Mouse (Mus musculus) heart, embryonic 13.5 days (tissue): ENCODE data around the gene Fgb. TPM values are rescaled to one million over a fixed set of nuclear protein-coding genes. Genes with fewer than 3 reads are reported as not detected.

Experiments
- ATAC-seq: fragments of 200-750 bp; cut with Nextera tagmentation; 2 replicates; pipeline ENCODE4 v1.8.0; 2017; ENCODE audit warnings: moderate TSS enrichment; ENCODE audit not compliant: insufficient number of reproducible peaks, low FRiP score, low TSS enrichment; ENCODE audit errors: extremely low read depth
- H3K27ac ChIP-seq: fragments of 300-500 bp; sonication (generic); replicated peaks from 2 replicates; pipeline ENCODE4 v1.5.1; 2015; ENCODE audit warnings: moderate library complexity, mild to moderate bottlenecking, inconsistent platforms
- H3K27me3 ChIP-seq: fragments of 300-500 bp; sonication (generic); replicated peaks from 2 replicates; pipeline ENCODE4 v1.6.1; 2015; ENCODE audit warnings: mild to moderate bottlenecking, inconsistent platforms
- H3K36me3 ChIP-seq: fragments of 300-500 bp; sonication (generic); 2 replicates; pipeline ENCODE4 v1.6.1; 2015; ENCODE audit warnings: mild to moderate bottlenecking, inconsistent platforms
- H3K4me1 ChIP-seq: fragments of 300-500 bp; sonication (generic); 2 replicates; pipeline ENCODE4 v1.6.1; 2015; ENCODE audit warnings: inconsistent platforms
- H3K4me2 ChIP-seq: fragments of 300-500 bp; sonication (generic); 2 replicates; pipeline ENCODE4 v1.6.1; 2015; ENCODE audit warnings: inconsistent platforms, mild to moderate bottlenecking, moderate library complexity
- H3K4me3 ChIP-seq: fragments of 300-500 bp; sonication (generic); 2 replicates; pipeline ENCODE4 v1.5.1; 2015; ENCODE audit warnings: moderate library complexity, mild to moderate bottlenecking, inconsistent platforms
- H3K9ac ChIP-seq: fragments of 300-500 bp; sonication (generic); 2 replicates; pipeline ENCODE4 v1.6.1; 2015; ENCODE audit warnings: inconsistent platforms, mild to moderate bottlenecking, moderate library complexity
- H3K9me3 ChIP-seq: fragments of 300-500 bp; sonication (generic); 2 replicates; pipeline ENCODE4 v1.6.1; 2016; ENCODE audit warnings: inconsistent platforms
- WGBS: fragments of 180-500 bp; shearing (Covaris S2); methylation state at CpG from one replicate; pipeline ENCODE4 v1.1.7; 2015; ENCODE audit warnings: mixed read lengths; 5-methylcytosine and 5-hydroxymethylcytosine counted together
- polyA plus RNA-seq: library from polyadenylated mRNA; unstranded; fragments of >200 nt; fragmentation: Nextera tagmentation; extraction: Ambion mirVana; gene quantifications from 2 replicates; pipeline ENCODE4 v1.2.1, GENCODE M21; 2015

The Fgb gene
- polyA plus RNA-seq, 1 experiment from 2014 or later: 0.82 TPM

DNA sequence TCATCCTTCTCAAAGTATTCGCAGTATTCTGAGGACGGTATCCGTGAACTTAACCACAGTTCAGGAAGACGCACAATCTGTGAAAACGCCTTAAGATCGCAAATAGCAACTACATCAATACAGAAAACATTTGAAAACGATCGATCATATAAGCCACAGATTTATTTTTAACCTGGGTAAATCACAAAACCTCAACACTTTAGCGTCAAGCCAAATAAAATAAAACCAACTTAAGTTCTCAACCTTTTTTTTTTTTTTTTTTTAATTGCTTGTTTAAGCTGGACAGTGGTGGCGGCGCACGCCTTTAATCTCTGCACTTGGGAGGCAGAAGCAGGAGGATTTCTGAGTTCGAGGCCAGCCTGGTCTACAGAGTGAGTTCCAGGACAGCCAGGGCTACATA lies 5.1 kb upstream of the Fgb start:
- H3K9me3 ChIP-seq: no peaks in the 10 kb centered on the region
- no peaks in the 10 kb centered on the region for H3K27me3 ChIP-seq
- peaks cover 9% of the 10 kb centered on the region for H3K4me1 ChIP-seq
- no peak overlapping the region; the same call in 1 of the 2 replicates for H3K9ac ChIP-seq
- H3K27ac ChIP-seq: no peak overlapping the region
- H3K4me2 ChIP-seq: peak overlapping the region; percentile 91
- peaks cover 29% of the 10 kb centered on the region for H3K36me3 ChIP-seq
- no peak for ATAC-seq
- 29% methylated on average over 13 of the region's 13 CpGs for WGBS
- peak overlapping the region; percentile 66 for H3K4me3 ChIP-seq

DNA sequence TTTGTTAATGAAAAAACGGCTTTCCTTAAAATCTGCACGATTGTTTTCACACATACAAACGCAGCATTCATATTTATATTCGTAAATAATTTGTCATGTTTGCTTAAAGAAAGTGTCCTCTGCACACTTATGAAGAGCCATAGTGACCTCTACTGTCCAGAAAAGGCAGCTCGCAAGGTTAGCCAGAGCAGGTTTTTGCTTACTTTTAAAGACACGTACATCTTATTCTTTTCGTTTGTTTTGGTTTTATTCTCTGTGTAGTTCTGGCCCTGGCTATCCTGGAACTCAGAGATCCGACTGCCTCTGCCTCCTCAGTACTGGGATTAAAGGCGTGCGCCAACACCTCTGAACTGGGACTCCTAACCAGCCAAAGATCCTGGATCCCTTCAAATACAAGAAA lies 4.1 kb upstream of the Fgb start:
- H3K4me1 ChIP-seq: peaks cover 9% of the 10 kb centered on the region
- no peak overlapping the region for H3K27ac ChIP-seq
- no peaks in the 10 kb centered on the region for H3K27me3 ChIP-seq
- H3K9me3 ChIP-seq: no peaks in the 10 kb centered on the region
- no peak overlapping the region; the same call in 1 of the 2 replicates for H3K4me3 ChIP-seq
- ATAC-seq: no peak
- H3K9ac ChIP-seq: no peak overlapping the region
- 21% methylated on average over 10 of the region's 10 CpGs for WGBS
- H3K4me2 ChIP-seq: peak overlapping the region; percentile 39
- H3K36me3 ChIP-seq: peaks cover 19% of the 10 kb centered on the region

DNA sequence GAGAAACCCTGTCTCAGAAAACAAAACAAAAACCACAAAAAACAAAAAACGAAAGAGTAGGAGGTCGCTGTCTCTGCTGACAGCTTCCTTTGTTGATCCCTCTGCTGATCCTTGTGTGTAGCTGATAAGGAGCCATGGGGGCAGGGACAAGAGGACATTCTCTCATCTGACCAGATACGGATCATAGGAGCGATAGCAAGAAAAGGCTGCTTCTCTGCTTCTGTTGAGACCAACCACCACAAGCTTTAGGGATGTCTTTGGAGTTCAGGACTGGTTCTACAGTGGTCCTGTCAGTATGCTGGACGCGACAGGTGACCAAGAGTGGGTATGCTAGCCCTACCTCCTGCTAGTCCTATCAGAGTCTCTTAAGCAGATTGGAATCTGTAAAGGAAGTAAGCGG lies 3.5 kb upstream of the Fgb start:
- no peak overlapping the region for H3K4me2 ChIP-seq
- H3K36me3 ChIP-seq: peaks cover 14% of the 10 kb centered on the region
- no peaks in the 10 kb centered on the region for H3K27me3 ChIP-seq
- 75% methylated on average over 7 of the region's 7 CpGs for WGBS
- no peaks in the 10 kb centered on the region for H3K9me3 ChIP-seq
- H3K9ac ChIP-seq: no peak overlapping the region
- H3K27ac ChIP-seq: no peak overlapping the region
- ATAC-seq: no peak
- H3K4me3 ChIP-seq: no peak overlapping the region
- H3K4me1 ChIP-seq: peaks cover 9% of the 10 kb centered on the region

DNA sequence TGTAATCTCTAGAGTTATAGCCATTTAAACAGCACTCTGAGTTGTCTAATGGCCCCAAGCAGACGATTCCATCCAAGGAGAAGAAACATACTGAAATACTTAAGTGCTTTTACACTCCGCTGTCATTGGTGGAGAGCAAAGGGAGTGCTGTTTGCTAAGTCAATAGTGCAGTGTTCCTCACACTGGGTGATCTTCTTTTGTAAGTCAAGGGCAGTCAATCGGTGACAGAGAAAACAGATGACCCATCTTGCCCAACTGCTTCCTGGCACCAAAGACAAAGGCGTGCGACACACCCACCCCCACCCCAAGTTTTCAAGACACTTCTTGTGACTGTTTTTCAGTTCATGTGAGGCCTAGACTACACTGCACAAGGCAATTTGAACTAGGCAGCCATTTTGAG lies 2.4 kb upstream of the Fgb start:
- 82% methylated on average over 5 of the region's 5 CpGs for WGBS
- no peaks in the 10 kb centered on the region for H3K27me3 ChIP-seq
- H3K4me1 ChIP-seq: peaks cover 9% of the 10 kb centered on the region
- ATAC-seq: no peak
- H3K9ac ChIP-seq: no peak overlapping the region
- no peak overlapping the region for H3K4me3 ChIP-seq
- H3K9me3 ChIP-seq: no peaks in the 10 kb centered on the region
- no peak overlapping the region for H3K4me2 ChIP-seq
- H3K36me3 ChIP-seq: peaks cover 5% of the 10 kb centered on the region
- no peak overlapping the region for H3K27ac ChIP-seq

DNA sequence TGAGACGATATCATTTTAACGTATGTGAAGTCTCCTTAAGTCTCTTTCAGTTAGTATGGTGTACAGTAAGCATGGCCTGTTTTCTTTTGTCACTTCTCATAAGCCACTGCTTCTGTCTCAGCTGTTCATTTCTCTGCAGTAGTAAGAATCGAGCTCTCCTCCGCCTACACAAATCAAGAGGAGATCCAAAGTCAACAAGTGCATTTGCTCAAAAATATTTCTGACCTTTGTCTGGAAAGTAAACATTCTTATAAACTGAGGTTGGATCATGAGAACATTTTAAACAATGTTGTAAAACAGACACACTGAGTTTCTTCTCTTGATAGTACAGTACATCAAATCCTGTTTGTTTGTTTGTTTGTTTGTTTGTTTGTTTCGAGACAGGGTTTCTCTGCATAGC lies 998 bp upstream of the Fgb start:
- no peak for ATAC-seq
- Histone ChIP-seq H3K9me3 (no peaks in the 10 kb centered on the region), H3K4me1 (no peaks in the 10 kb centered on the region), H3K9ac (no peak overlapping the region), H3K27me3 (no peaks in the 10 kb centered on the region), H3K27ac (no peak overlapping the region), H3K4me2 (no peak overlapping the region), H3K4me3 (no peak overlapping the region), H3K36me3 (no peaks in the 10 kb centered on the region)
- WGBS: 57% methylated on average over 5 of the region's 5 CpGs

DNA sequence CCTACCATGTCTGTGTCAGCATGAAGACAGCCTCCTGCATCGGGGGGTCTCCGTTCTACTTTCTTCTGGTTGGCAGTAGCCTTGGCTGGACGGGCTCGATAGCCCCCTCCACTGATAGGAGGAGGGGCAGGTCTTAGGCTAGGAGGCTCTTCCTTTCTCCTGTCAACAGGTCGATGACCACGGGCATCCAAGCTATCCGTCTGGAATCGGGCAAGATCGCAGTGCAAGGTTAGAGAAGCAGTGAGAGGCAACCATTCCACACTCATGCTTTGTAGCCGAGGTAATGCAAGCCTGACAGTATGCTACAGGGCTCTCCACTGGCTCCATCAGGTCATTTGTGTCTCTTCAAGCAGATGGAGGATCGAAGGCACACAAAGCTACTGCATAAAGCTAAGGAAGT lies 3.0 kb downstream of the Fgb start:
- Histone ChIP-seq H3K4me1 (no peaks in the 10 kb centered on the region), H3K9me3 (no peaks in the 10 kb centered on the region), H3K4me3 (no peak overlapping the region), H3K36me3 (no peaks in the 10 kb centered on the region), H3K4me2 (no peak overlapping the region), H3K27ac (no peak overlapping the region), H3K27me3 (no peaks in the 10 kb centered on the region), H3K9ac (no peak overlapping the region)
- no peak for ATAC-seq
- WGBS: 67% methylated on average over 11 of the region's 11 CpGs

DNA sequence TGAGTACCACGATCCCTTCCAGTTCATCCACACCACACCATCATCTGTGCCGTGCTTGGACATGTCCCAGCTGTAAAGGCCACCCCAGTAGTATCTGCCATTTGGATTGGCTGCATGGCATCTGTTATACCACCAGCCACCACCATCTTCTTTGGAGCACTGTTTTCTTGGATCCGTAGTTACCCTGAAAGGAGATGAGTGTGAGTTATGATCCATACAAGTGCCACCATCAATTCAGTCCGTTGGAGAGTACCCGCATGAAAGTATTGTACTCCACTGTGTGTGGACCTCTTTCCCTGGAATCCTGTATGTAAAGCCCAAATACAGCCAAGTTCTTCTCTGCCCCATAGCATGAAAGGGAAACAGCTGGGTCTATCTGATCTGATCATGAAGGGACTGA lies 7.2 kb downstream of the Fgb start:
- Histone ChIP-seq H3K4me2 (no peak overlapping the region), H3K27ac (no peak overlapping the region), H3K36me3 (no peaks in the 10 kb centered on the region), H3K27me3 (no peaks in the 10 kb centered on the region), H3K9me3 (no peaks in the 10 kb centered on the region), H3K4me3 (no peak overlapping the region), H3K4me1 (no peaks in the 10 kb centered on the region), H3K9ac (no peak overlapping the region)
- no peak for ATAC-seq
- WGBS: 78% methylated on average over 5 of the region's 5 CpGs

DNA sequence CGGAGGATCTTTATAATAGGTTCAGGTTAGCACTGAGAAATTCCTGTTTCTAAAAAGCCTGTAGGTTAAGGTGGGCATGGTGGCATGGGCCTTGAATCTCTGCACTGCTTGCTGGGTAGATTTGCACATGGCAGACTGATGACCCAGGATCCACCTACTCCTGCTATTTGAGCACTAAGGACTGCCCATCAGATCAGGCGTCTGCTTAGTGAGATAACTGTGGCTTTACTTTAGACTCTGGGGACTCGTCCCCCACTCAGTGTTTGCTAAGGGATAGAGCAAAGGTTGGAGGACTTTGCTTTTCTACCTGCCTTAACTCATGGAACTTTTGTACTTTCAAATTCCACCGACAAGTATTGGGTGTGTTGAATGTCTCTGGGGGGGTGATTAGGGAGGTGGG lies 10.0 kb downstream of the Fgb start:
- Histone ChIP-seq H3K27ac (no peak overlapping the region), H3K4me2 (no peak overlapping the region), H3K9me3 (no peaks in the 10 kb centered on the region), H3K27me3 (no peaks in the 10 kb centered on the region), H3K4me3 (no peak overlapping the region), H3K4me1 (no peaks in the 10 kb centered on the region), H3K9ac (no peak overlapping the region), H3K36me3 (no peaks in the 10 kb centered on the region)
- ATAC-seq: no peak
- 47% methylated on average over 4 of the region's 4 CpGs for WGBS

DNA sequence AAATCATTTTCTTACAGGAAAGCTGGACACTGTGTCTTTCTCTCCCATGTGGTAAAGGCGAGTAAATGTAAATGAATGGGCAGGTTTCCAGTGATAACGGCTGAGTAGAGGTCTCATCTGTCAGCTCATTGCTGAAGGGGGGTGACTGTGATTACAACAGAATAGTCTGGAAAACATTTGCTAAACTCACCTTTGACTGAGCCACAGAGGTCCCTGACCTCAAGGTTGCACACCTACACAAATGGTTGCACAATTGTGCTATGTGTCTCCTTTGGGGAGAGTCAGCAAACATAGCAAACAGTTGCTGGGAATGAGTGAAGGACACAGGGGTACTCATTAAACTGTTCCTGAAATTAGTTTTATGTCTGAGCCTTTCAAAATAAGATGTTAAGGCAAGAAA lies 10.8 kb downstream of the Fgb start:
- no peak overlapping the region for H3K9ac ChIP-seq
- H3K4me2 ChIP-seq: no peak overlapping the region
- 62% methylated on average over 2 of the region's 2 CpGs for WGBS
- H3K27ac ChIP-seq: no peak overlapping the region
- H3K27me3 ChIP-seq: no peaks in the 10 kb centered on the region
- H3K9me3 ChIP-seq: no peaks in the 10 kb centered on the region
- no peak overlapping the region for H3K4me3 ChIP-seq
- H3K4me1 ChIP-seq: no peaks in the 10 kb centered on the region
- H3K36me3 ChIP-seq: no peaks in the 10 kb centered on the region
- ATAC-seq: no peak

DNA sequence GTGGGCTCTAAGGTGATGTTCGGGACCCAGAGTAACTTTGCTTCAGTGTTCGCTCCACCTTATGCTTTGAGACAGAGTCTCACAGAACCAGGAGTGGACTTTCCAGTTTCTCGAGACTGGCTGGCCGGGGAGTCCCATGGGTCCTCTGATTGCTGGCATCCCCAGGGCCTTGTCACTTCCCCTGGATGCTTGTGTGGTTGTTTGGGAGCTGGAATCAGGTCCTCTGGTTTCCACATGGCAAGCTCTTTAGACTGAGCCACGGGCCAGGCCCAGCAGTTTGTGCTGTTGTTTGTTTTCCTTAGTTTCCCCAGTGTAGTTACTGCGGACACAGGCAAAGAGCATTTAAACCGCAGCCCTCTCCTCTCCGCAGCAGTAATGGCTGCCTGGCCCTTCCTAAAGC lies 15.9 kb downstream of the Fgb start:
- H3K4me2 ChIP-seq: no peak overlapping the region
- H3K9me3 ChIP-seq: no peaks in the 10 kb centered on the region
- no peak overlapping the region for H3K9ac ChIP-seq
- H3K4me1 ChIP-seq: no peaks in the 10 kb centered on the region
- H3K4me3 ChIP-seq: no peak overlapping the region
- 73% methylated on average over 8 of the region's 8 CpGs for WGBS
- H3K27ac ChIP-seq: no peak overlapping the region
- H3K27me3 ChIP-seq: peaks cover 5% of the 10 kb centered on the region; the same call in 1 of the 2 replicates
- no peaks in the 10 kb centered on the region for H3K36me3 ChIP-seq
- no peak for ATAC-seq

DNA sequence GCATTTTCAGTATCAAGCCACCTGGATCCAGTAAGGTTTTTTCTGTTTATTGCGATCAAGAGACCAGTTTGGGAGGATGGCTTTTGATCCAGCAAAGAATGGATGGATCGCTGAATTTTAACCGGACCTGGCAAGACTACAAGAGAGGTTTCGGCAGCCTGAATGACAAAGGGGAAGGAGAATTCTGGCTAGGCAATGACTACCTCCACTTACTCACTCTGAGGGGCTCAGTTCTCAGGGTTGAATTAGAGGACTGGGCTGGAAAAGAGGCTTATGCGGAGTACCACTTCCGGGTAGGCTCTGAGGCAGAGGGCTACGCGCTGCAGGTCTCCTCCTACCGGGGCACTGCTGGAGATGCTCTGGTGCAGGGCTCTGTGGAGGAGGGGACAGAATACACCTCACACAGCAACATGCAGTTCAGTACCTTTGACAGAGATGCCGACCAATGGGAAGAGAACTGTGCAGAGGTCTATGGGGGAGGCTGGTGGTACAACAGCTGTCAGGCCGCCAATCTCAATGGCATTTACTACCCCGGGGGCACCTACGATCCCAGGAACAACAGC lies 16.8 kb downstream of the Fgb start:
- Histone ChIP-seq H3K9me3 (no peaks in the 10 kb centered on the region), H3K36me3 (no peaks in the 10 kb centered on the region), H3K4me1 (no peaks in the 10 kb centered on the region), H3K4me2 (peak overlapping the region; percentile 31; the same call in 1 of the 2 replicates), H3K9ac (no peak overlapping the region), H3K4me3 (no peak overlapping the region), H3K27me3 (peaks cover 5% of the 10 kb centered on the region; the same call in 1 of the 2 replicates), H3K27ac (no peak overlapping the region)
- ATAC-seq: no peak
- WGBS: 48% methylated on average over 13 of the region's 13 CpGs

DNA sequence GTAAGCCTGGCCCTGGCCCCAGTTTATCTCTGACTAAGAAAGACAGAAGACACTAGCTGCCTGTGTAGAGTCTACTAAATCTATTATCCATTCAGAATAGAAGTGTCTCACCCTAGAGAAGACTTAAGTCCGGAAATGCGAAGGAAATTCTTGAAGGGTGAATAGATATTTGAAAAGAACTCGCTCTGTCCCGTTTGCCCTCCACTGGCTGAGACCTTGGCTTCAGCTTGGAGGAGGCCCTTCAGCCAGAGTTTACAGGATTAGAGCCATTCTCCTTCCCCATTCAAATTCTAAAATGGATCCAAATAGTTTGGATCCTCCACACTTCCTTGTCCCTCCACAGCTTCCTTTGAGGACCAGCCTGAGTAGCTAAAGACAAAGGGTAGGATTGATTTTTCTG lies 19.3 kb downstream of the Fgb start:
- Histone ChIP-seq H3K27ac (no peak overlapping the region), H3K4me2 (no peak overlapping the region), H3K4me1 (no peaks in the 10 kb centered on the region), H3K27me3 (peaks cover 5% of the 10 kb centered on the region; the same call in 1 of the 2 replicates), H3K36me3 (no peaks in the 10 kb centered on the region), H3K9ac (no peak overlapping the region), H3K9me3 (no peaks in the 10 kb centered on the region), H3K4me3 (no peak overlapping the region)
- 75% methylated on average over 4 of the region's 4 CpGs for WGBS
- ATAC-seq: no peak
